Mouse (Mus musculus) stomach, embryonic 14.5 days (tissue): ENCODE measurements around the gene Cep112. TPM values are rescaled to one million over a fixed set of nuclear protein-coding genes. Genes with fewer than 3 reads are reported as not detected.
A peak's percentile ranks its signal among the peaks of the same experiment; 100 is the strongest.

Experiments
- ATAC-seq: fragments of 200-750 bp; cut with Nextera tagmentation; 2 replicates; pipeline ENCODE4 v1.8.0; 2017; ENCODE audit warnings: low read depth, moderate TSS enrichment; ENCODE audit not compliant: insufficient number of reproducible peaks, insufficient read depth, low FRiP score
- H3K27ac ChIP-seq: fragments of 300-500 bp; sonication (generic); 2 replicates; pipeline ENCODE4 v1.5.1; 2014; ENCODE audit warnings: mild to moderate bottlenecking, low read length, moderate library complexity, mixed read lengths
- H3K27me3 ChIP-seq: fragments of 300-500 bp; sonication (generic); 2 replicates; pipeline ENCODE4 v1.6.1; 2014; ENCODE audit warnings: low read length, control low read depth, mixed read lengths; ENCODE audit not compliant: control insufficient read depth, insufficient read depth
- H3K36me3 ChIP-seq: fragments of 300-500 bp; sonication (generic); 2 replicates; pipeline ENCODE4 v1.6.1; 2014; ENCODE audit warnings: mild to moderate bottlenecking, control low read depth, low read length, moderate library complexity, mixed read lengths; ENCODE audit not compliant: control insufficient read depth, insufficient read depth
- H3K4me1 ChIP-seq: fragments of 300-500 bp; sonication (generic); 2 replicates; pipeline ENCODE4 v1.6.1; 2014; ENCODE audit warnings: low read length, control low read depth, mixed read lengths; ENCODE audit not compliant: control insufficient read depth, insufficient read depth
- H3K4me2 ChIP-seq: fragments of 300-500 bp; sonication (generic); replicated peaks from 2 replicates; pipeline ENCODE4 v1.6.1; 2014; ENCODE audit warnings: low read depth, low read length, control low read depth
- H3K4me3 ChIP-seq: fragments of 300-500 bp; sonication (generic); 2 replicates; pipeline ENCODE4 v1.5.1; 2014; ENCODE audit warnings: low read depth, low read length, control low read depth
- H3K9ac ChIP-seq: fragments of 300-500 bp; sonication (generic); replicated peaks from 2 replicates; pipeline ENCODE4 v1.6.1; 2014; ENCODE audit warnings: low read depth, mild to moderate bottlenecking, control low read depth, low read length, moderate library complexity, mixed read lengths
- H3K9me3 ChIP-seq: fragments of 300-500 bp; sonication (generic); 2 replicates; pipeline ENCODE4 v1.6.1; 2016; ENCODE audit warnings: low read depth, low read length, control low read depth; ENCODE audit not compliant: control insufficient read depth
- WGBS: fragments of 180-500 bp; shearing (Covaris S2); extraction: QIAGEN DNeasy Blood & Tissue Kit; methylation state at CpG from one replicate; pipeline ENCODE4 v1.1.7; 2014; 5-methylcytosine and 5-hydroxymethylcytosine counted together
- polyA plus RNA-seq: library from polyadenylated mRNA; unstranded; fragments of >200 nt; fragmentation: Nextera tagmentation; extraction: Ambion mirVana; gene quantifications from 2 replicates; pipeline ENCODE4 v1.2.1, GENCODE M21; 2014

Cep112 gene
- polyA plus RNA-seq, 1 experiment from 2014 or later, result 24.1 TPM

DNA sequence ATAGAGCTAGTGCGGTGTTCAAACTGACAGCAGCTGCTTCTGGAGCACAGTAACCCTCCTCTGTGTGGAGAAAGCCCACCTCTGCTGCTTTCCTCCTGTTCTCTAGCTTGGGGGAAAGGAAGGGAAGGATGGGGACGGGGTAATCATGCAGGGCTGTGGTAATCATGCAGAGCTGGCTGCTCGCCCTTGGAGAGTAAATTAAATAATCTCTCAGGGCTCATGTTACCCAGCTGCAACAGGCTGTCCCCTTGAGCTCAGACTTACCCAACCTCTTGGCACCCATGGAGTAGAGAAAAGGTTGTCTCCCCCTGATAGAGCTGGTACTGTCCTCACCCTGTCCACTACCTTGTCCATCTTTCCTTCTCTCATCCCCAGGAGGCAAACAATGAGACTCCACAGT lies 345.1 kb downstream of the Cep112 start:
- H3K4me3 ChIP-seq, result no peak overlapping the region
- H3K36me3 ChIP-seq, result no peaks in the 10 kb centered on the region
- H3K27me3 ChIP-seq, result no peaks in the 10 kb centered on the region
- no peak for ATAC-seq
- H3K9me3 ChIP-seq, result no peaks in the 10 kb centered on the region
- WGBS, result 51% methylated on average over 3 of the region's 3 CpGs
- no peaks in the 10 kb centered on the region for H3K4me1 ChIP-seq
- H3K4me2 ChIP-seq, result no peak overlapping the region
- no peak overlapping the region for H3K27ac ChIP-seq
- no peak overlapping the region for H3K9ac ChIP-seq

DNA sequence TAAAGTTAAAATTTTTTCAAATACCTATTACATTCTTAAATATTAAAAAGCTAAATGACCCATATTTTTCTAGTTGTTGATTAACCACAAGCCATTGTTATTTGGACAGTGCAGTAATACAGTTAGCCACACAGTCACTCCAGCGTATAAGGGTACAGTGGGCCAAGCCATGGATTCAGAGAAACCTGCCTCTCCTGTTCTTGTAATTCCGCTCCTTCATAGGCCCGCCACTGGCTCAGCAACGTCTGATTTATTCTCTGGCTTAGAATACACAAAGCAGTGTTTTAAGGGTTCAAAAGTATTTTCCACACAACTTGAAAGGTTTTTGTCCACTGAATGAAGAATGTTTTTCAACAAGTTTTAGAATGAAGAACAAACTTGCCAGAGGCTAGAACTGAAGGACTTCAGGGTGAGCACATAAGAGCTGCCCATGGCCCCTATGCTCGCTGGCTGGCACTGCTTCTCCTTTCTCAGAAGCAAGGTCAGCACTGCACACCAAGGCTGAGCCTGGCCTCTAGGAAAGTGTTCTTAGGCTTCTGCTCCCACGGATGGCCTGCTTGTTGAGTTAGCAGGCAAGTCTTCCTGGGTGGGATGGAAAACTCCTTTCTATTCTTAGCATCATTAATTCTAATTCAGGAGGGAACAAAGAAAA lies 349.2 kb downstream of the Cep112 start:
- no peaks in the 10 kb centered on the region for H3K27me3 ChIP-seq
- peak overlapping the region; percentile 16; the same call in 1 of the 2 replicates for H3K27ac ChIP-seq
- no peaks in the 10 kb centered on the region for H3K4me1 ChIP-seq
- no peak overlapping the region for H3K4me3 ChIP-seq
- WGBS, result 58% methylated on average over 6 of the region's 6 CpGs
- H3K9ac ChIP-seq, result no peak overlapping the region
- no peaks in the 10 kb centered on the region for H3K9me3 ChIP-seq
- ATAC-seq, result no peak
- H3K4me2 ChIP-seq, result no peak overlapping the region
- H3K36me3 ChIP-seq, result no peaks in the 10 kb centered on the region

DNA sequence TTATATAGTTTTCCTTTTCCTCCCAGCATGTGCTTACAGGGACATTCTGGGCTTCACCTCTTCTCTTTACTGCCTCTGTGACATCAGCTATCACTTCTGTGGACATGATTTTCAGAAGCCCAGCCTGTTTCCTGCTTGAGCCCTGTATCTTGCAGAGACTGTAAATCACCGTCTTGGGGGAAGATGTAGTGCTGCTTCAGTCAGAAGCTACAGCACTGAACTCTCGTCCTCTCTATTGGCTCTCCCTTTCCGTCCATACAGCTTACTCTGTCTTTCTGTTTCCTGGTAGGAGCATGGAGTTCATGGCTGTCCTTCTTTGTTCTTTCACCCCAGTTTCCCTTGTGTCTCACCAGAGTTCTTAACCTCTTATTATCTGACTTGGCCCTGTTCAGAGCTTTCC lies 352.2 kb downstream of the Cep112 start:
- Histone ChIP-seq H3K27ac (no peak overlapping the region), H3K9ac (no peak overlapping the region), H3K4me1 (no peaks in the 10 kb centered on the region), H3K4me2 (no peak overlapping the region), H3K36me3 (no peaks in the 10 kb centered on the region), H3K27me3 (no peaks in the 10 kb centered on the region), H3K4me3 (no peak overlapping the region), H3K9me3 (no peaks in the 10 kb centered on the region)
- whole genome bisulfite sequencing, result 48% methylated on average over 3 of the region's 3 CpGs
- no peak for ATAC-seq

DNA sequence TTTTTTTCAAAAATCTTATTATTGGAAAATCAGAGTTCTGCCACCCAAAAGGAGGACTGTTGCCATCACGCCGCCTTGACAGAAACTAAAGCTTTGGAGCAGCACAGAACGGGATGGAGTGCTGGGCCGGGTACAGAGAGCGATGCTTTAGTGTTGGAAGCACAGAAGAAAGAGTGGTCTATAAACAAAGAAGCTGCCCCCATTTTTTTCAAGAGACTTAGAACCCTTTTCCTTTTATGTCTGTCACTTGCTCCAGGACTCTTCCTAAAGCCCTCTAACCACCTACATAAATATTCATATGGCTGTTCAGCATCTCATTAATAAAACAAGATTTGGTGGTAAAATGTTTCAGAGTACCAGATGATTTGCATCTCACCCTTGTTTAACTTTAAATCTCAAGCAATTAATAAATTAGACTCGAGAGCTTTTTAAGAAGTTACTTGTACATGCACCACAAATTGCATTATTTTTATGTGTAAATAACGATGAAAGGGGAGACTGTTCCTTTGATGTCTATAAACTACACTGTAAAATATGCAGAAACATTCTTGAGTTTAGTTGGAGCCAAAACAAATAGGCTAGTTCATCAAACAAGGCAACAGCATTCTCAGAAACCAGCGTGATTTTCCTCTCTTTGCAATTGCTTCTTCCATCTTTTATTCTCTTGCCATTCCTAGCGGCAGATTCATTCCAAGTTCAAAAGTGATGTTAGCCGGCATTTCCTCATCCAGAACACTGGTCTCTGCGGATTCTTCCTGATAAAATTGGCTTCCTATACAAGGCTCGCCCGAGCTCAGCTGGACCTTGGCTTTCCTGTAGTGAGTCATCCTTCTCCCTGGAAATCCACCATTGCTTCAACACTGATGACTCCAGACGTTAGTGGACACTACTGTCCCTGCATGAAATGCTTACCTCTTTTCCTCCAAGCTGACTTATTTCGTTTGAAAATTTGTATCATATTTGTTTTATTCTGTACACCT lies 355.6 kb downstream of the Cep112 start:
- WGBS, result 83% methylated on average over 15 of the region's 15 CpGs
- H3K9me3 ChIP-seq, result no peaks in the 10 kb centered on the region
- no peak overlapping the region for H3K27ac ChIP-seq
- no peaks in the 10 kb centered on the region for H3K27me3 ChIP-seq
- H3K9ac ChIP-seq, result no peak overlapping the region
- no peaks in the 10 kb centered on the region for H3K36me3 ChIP-seq
- no peaks in the 10 kb centered on the region for H3K4me1 ChIP-seq
- no peak overlapping the region for H3K4me3 ChIP-seq
- ATAC-seq, result no peak
- no peak overlapping the region for H3K4me2 ChIP-seq

DNA sequence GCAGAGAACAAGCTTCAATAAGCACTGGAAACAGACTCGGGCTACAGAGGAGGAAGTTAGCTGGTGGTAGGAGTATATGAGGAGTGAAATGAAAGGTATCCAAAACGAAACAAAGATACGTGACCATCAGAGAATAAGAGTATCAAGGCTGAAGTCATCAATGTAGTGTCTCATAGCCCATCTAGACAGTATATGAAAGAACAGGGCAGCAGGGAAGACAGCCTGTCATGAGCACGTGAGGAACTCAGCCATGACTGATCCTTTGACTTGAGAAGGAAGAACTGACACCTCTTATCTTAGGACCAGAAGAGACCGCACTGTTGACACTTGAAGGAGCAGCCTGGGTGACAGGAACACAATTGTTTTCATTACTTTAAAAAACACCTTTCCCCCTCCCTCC lies 373.4 kb downstream of the Cep112 start:
- no peaks in the 10 kb centered on the region for H3K4me1 ChIP-seq
- no peaks in the 10 kb centered on the region for H3K27me3 ChIP-seq
- H3K4me3 ChIP-seq, result no peak overlapping the region
- no peak overlapping the region for H3K4me2 ChIP-seq
- no peak overlapping the region for H3K27ac ChIP-seq
- no peaks in the 10 kb centered on the region for H3K9me3 ChIP-seq
- no peaks in the 10 kb centered on the region for H3K36me3 ChIP-seq
- no peak overlapping the region for H3K9ac ChIP-seq
- ATAC-seq, result no peak
- WGBS, result 63% methylated on average over 5 of the region's 5 CpGs

DNA sequence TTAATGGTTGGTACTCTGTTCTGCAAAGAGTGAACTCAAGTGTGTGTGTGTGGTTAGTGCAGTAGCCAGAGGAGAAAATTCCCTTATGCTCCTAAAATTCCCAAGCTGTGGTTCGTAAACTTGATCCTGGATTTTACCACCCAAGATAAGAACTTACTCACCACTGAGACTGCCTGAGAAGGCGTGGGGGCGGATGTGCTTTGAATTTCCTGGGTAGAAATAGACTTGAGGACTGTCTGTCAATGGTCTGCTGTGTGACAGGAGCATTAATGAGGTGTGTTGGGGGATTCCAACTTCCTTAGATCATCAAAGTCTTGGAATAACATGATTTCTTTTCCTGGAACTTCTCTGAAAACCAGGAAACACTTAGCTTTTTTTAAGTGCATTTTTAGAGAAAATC lies 374.7 kb downstream of the Cep112 start:
- Histone ChIP-seq H3K9me3 (no peaks in the 10 kb centered on the region), H3K27ac (no peak overlapping the region), H3K27me3 (no peaks in the 10 kb centered on the region), H3K4me1 (no peaks in the 10 kb centered on the region), H3K4me2 (no peak overlapping the region), H3K4me3 (no peak overlapping the region), H3K9ac (no peak overlapping the region), H3K36me3 (no peaks in the 10 kb centered on the region)
- 72% methylated on average over 3 of the region's 3 CpGs for WGBS
- ATAC-seq, result no peak

DNA sequence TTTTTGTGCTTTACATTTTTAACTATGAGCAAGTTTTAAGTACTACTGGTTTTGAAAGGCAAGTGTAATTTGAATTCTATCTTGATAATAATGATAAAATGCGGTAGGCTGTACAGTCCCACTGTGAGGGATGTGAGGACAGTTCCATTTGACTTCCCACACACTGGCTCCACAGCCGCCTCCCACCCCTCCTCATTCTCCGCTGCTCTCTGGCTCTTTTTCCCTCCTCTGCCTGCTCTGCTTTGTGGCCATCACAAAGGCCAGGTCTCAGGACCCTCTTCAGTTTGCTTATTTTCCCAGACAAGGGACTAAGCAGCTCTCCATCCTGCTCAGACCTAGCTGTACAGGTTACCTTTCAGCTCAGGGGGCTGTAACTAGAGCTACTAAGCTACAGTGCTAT lies 379.0 kb downstream of the Cep112 start:
- no peak overlapping the region for H3K4me3 ChIP-seq
- no peak overlapping the region for H3K9ac ChIP-seq
- H3K4me2 ChIP-seq, result no peak overlapping the region
- H3K4me1 ChIP-seq, result no peaks in the 10 kb centered on the region
- WGBS, result 82% methylated on average over 3 of the region's 3 CpGs
- H3K27me3 ChIP-seq, result no peaks in the 10 kb centered on the region
- H3K27ac ChIP-seq, result no peak overlapping the region
- H3K9me3 ChIP-seq, result no peaks in the 10 kb centered on the region
- ATAC-seq, result no peak
- H3K36me3 ChIP-seq, result no peaks in the 10 kb centered on the region

DNA sequence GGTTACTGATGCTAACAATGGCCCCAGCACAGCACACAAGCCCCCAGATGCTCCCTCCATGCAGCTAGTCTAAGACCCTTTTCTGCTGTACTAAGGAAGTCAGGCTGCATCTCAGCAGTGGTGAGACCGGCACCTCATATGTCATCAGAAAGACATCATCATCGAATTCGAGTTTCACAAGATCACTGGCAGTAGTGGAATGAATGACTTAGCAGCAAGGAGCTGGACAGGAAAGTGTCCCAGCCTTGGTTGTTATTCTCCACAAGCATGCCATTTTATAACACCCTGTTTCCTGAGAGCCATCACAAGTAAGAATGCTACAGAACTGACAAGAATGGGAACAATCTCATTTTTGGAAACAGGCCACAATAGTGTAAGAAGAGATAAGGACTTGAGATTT lies 381.0 kb downstream of the Cep112 start:
- 75% methylated on average over 3 of the region's 3 CpGs for WGBS
- ATAC-seq, result no peak

More for the DNA sequence above, 381.0 kb downstream of the Cep112 start:
- Histone ChIP-seq H3K4me1 (no peaks in the 10 kb centered on the region), H3K4me3 (no peak overlapping the region), H3K36me3 (no peaks in the 10 kb centered on the region), H3K4me2 (no peak overlapping the region), H3K27ac (no peak overlapping the region), H3K9me3 (no peaks in the 10 kb centered on the region), H3K27me3 (no peaks in the 10 kb centered on the region), H3K9ac (no peak overlapping the region)
